Mouse (Mus musculus) right cerebral cortex, postnatal 14 days (tissue): ENCODE measurements around the gene Vps25.

Source experiments
- DNase-seq: peaks from one replicate; pipeline ENCODE4 v3.0.0; 2022

Gene Vps25

DNA sequence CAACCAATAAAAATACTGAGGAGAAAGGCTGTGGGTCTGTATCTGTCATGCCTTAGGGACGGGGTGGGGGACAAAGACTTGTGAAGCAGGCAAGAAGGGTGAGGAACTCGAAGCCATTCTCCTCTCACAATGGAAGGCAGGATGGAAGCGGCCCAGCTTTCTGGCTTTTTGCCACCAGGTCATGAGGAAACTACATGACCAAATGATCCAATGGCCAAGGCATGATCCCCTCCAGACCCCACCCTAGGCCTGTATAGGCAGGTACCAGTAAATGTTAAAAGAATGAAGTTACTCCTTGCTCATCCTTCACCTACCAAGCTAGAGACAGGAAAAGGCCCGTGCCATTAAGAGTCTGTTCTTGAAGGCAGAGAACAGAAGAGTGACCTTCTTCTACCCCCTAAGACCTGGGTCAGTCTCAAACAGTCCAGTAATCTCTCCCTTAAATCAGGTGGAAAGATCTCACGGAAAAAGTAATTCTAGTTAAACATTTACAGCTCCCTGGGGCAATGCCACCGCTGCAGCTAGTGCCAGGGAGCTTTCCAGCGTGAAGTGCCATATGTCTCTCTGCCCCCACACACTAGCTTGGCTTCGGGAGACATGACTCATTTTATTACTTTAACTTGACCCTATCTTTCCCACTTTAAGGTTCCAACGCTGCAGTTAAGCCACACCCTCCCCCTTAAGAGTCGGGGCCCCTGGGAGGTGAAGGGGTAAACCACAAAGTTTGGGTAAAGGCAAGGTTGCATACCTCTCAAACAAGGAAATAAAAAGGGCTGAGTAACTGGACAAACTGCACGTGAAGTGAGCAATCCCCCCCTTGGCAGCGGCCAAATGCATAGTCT is 24.1 kb downstream of the Vps25 start:
- DNase-seq = no peak

DNA sequence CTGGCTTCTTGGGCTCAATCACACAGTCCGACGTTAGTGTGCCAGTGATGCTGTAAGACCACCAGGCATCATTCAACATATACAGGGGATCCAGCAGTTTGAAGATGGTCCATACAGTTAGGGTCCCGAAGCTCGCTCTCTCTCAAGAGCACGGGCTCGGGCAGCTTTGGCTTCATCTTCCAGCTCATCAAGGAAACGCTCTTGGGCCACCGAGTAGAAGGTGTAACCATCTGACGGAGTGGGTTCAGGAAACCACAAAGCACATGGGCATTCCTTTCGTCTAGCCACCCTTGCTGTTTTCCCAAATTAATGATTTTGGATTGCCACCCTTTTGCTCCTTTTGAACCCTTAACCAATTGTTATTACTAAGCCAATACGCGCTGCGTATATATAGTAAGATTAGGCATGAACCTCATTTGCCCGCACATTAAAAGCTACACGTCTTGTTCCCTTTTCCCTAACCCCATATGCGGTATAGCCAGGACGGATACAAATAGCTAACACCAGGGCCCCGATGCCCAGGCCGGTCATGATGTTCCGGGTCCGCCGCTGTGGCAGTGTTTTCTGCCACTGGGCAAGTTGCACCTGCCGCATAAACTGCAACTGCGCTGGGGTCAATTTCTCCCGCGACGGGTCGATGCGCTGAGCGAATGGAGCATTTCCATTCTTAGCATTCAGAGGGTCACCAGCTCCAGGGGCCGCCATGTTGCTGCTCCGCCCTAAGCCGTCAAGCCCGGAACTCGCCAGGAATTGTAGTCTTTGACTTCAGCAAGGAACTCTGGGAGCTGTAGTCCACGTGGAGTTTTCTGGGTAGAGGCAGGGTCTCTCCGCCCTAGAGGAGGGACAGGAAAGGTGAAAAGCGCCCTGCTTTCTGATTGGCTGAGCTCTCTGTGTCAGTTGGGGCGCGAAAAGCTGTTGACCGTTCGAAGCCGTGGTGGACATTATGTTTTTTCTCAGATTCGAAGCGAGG is 25.0 kb downstream of the Vps25 start, which contains the start of the genes Cntd1 and Coa3:
TSS of gene Cntd1 (plus strand) at position 790 of the 970 bp plus-strand sequence.
TSS of gene Coa3 (minus strand) at position 892 of the 970 bp plus-strand sequence.
- peak; percentile 83 for DNase-seq

- no peak for DNase-seq
Observed at GRCm38 (mm10) chr11:101279193-101279569, 25.7 kb downstream of the Vps25 start.

- no peak for DNase-seq
Observed at GRCm38 (mm10) chr11:101280837-101281236, 27.3 kb downstream of the Vps25 start.

DNA sequence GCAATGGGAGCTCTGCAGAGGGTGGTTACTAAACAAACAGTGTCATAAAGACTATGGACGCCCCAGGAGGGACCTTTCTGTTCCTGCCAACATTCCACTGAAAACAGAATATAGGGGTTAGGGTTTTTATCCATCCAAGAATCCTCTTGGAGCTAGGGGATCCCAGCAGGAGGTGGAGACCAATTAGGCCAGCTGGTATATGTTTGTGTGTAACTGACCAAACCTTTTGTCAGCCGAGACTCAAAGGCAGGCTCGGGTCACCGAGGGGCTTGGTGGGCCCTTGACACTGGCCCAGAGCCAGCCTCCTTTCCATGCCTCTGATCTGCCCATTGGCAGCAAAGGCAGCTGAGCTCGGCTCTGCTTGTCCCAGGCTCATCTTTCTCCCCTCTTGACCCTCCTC is 29.4 kb downstream of the Vps25 start:
- DNase-seq = no peak

DNA sequence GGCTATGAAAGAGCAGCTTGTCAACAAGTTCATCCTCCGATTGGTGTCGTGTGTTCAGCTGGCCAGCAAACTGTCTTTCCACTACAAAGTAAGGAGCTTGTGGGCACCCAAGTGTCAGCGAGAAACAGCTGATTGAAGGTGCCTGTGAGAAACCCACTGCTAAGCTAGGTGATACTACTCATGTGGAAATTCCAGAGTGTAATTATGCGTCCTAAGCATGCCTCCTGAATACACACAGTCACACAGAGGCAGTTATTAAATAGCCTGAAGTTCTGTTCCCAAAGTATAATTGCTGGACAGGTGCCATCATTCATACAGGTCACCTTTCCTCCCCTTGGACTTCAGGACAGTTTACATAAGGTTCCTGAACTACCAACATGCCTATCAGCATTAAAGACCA is 30.3 kb downstream of the Vps25 start:
- DNase-seq = no peak

- no peak for DNase-seq
Observed at GRCm38 (mm10) chr11:101287306-101287705, 33.8 kb downstream of the Vps25 start.

- DNase-seq = no peak
Observed at GRCm38 (mm10) chr11:101291231-101291630, 37.7 kb downstream of the Vps25 start.

DNA sequence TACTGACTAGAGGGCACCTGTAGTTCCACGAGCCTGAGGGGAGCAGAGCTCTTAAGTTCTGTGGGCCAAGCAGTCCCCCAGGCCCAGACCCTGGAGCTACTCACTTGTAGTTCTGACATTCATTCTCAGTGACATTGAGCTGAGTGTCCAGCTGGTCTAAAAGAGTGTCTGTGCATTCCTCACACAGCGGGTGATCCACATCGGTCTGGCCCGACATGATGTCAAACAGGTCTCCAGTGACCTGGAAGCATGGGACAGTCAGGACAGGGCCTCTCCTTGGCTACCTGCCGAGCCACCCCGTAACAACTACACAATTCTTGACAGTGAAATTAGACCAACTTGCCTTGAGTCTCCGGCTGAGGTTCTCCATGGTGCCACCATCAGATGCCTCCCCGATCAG is 41.7 kb downstream of the Vps25 start:
- no peak for DNase-seq

GRCm38 (mm10) chr11:101300881-101301280 is 47.4 kb downstream of the Vps25 start:
- no peak for DNase-seq

DNA sequence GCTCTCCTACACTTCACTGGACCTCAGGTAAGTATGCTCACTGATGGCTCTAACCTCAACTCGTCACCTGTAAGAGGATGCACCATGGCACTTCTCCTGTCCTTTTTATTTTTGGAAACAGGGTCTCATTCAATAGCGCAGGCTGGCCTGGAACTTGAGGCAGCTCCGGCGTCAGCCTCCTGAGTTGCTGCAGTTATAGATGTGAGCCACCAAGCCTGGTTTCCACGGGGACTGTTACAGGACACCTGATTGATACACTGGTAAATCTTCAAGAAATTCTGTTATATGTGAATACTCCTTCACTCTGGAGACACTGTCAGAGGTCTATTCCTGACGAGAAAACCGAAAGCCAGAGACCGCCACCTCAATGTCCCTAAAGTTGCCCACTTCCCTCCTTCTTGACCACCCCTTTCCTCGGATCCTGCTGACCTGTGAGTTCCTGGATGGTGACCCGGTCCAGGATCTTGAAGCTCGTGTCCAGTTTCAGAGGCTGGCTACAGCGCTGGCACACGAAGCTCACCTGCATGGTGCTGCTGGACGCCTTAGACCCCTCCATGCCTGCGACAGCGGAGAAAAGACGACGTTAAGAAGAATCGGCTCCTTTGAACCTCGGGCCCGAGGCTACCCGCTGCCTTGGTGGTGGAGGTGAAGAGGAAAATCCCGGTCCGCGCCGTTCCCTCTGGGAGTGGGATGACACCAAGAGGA is 47.9 kb downstream of the Vps25 start:
- DNase-seq = no peak

GRCm38 (mm10) chr11:101302004-101302798 is 48.7 kb downstream of the Vps25 start, which contains the start of gene Becn1:
Gene Becn1, minus strand, starts transcription at chr11:101302286.
- peak; percentile 99 for DNase-seq

DNA sequence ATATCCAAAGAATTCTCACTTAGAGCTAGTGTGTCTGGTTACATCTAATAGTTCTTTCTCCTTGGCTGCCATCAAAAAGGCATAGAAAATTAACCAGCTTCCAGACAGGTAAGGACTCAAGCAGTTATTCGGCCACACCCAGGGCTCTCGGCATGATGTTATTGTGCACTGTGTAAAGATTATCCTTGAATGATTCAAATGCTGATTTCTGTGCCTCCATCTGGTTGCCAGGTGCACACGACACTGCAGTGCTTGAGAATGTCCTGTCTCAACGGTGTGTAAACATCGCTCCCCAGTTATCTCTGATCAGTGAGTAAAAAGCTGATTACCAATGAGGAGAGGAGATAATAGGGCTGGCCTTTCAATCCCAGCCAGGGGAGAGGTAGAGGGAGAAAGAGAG is 54.2 kb downstream of the Vps25 start:
- no peak for DNase-seq
